Mouse (Mus musculus) erythroblast, embryonic 14.5 days (primary cell): ENCODE data around the gene Nhlrc1.

Experiments
- GATA1 ChIP-seq: IDR thresholded peaks from 2 replicates; pipeline ENCODE4 v1.6.1; 2012; ENCODE audit warnings: low read length, inconsistent platforms, mixed read lengths
- TAL1 ChIP-seq: IDR thresholded peaks from 3 replicates; pipeline ENCODE4 v1.6.1; 2012; ENCODE audit warnings: low read length, inconsistent platforms, mixed read lengths

- TF ChIP-seq TAL1 (no peak), GATA1 (no peak)
Observed at GRCm38 (mm10) chr13:47001590-47001989, 13.1 kb downstream of the Nhlrc1 start.
